Mouse (Mus musculus) cerebellum, adult 2 months (tissue): ENCODE results near the gene E2f4.

ENCODE experiments used
- CTCF ChIP-seq: fragments of 200-500 bp; IDR thresholded peaks from 2 replicates; pipeline ENCODE4 v1.5.1; 2011; ENCODE audit warnings: low read depth, mild to moderate bottlenecking, control low read depth, low read length, moderate library complexity, borderline replicate concordance; ENCODE audit not compliant: insufficient read depth
- POLR2A ChIP-seq: fragments of 200-500 bp; IDR thresholded peaks from 2 replicates; pipeline ENCODE4 v1.6.1; 2011; ENCODE audit warnings: low read length, control low read depth, borderline replicate concordance; ENCODE audit not compliant: insufficient read depth

DNA sequence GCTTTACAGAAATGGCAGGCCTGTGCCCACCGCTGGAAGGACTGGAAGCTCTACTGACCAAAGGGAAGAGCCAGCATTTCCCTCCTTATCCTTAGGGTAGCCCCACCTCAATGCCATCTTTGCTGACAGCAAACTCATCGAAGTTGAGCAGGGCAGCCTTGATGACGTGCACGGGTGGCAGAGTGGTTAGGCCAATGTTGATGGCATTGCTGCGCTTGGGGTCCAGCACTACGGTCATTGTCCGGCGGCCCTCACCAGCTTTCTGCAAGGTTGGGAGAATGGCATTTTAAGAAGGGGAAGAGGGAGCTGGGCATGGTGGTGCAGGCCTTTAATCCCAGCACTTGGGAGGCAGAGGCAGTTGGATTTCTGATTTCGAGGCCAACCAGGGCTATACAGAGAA is 34.5 kb downstream of the E2f4 start:
- no peak for TF ChIP-seq POLR2A
- no peak for TF ChIP-seq CTCF
